Mouse (Mus musculus) bone marrow macrophage, adult 2 months (primary cell): ENCODE data around the gene Gsc. TPM values are rescaled to one million over a fixed set of nuclear protein-coding genes. Genes with fewer than 3 reads are reported as not detected.
A peak's percentile ranks its signal among the peaks of the same experiment; 100 is the strongest.

Source experiments
- H3K27ac ChIP-seq: 2 replicates; pipeline ENCODE4 v1.5.1; 2012; ENCODE audit warnings: low read depth, low read length; ENCODE audit not compliant: insufficient read depth
- H3K4me1 ChIP-seq: 2 replicates; pipeline ENCODE4 v1.6.1; 2012; ENCODE audit warnings: low read length; ENCODE audit not compliant: control insufficient read depth, insufficient read depth
- H3K4me3 ChIP-seq: 2 replicates; pipeline ENCODE4 v1.5.1; 2012; ENCODE audit warnings: mild to moderate bottlenecking, low read length, moderate library complexity; ENCODE audit not compliant: insufficient read depth
- CTCF ChIP-seq: IDR thresholded peaks from 2 replicates; pipeline ENCODE4 v1.5.1; 2012; ENCODE audit warnings: low read depth, mild to moderate bottlenecking, low read length, moderate library complexity
- POLR2A ChIP-seq: IDR thresholded peaks from 2 replicates; pipeline ENCODE4 v1.6.1; 2012; ENCODE audit warnings: mild to moderate bottlenecking, low read depth, low read length, borderline replicate concordance
- polyA plus RNA-seq: library from polyadenylated mRNA; stranded (reverse); fragments of >200 nt; gene quantifications from 2 replicates; pipeline ENCODE4 v1.2.4, GENCODE M21; 2012; ENCODE audit not compliant: missing spikeins, insufficient read depth, insufficient read length

Gene Gsc
- polyA plus RNA-seq: not detected in 2 replicates

DNA sequence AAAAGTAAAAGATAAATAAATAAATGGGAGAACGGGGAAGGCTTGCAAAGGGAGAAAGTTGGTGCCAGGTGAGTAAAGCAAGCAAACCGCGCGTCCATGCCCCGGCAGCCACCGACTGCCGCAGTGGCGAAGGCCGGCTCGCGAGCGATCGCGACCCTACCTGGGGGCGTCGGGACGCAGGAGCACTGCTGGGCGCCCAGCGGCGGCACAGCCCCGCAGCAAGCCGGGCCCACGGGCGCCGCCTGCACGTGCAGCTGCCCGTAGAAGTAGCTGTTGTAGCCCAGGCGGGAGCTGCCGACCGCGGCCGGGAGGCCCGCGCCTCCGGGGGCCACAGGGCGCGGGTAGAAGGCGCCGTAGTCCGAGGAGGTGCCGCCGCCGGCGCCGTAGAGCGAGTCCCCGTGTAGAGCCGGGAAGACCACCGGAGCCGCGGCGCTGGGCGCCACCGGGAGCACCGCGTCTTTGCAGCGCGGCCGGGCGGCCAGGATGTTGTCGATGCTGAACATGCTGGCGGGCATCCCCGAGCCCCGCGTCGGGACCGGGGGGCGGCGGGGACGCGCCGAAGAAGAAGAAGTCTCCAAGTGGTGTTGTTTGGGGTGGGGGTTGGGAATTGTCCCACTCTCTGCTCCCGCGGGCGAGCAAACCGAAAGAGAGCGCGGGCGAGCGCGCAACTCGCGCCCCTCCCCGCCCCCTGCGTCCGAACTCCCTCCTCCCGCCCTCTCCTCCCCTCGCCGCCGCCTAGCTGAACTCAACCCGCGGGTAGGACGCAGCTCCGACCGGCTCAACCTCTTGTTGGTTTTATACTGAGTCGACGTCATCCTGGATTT is at the start of gene Gsc:
Gene Gsc (minus strand): TSS at position 730 of the 824 bp plus-strand sequence.
- Histone ChIP-seq H3K4me1 (peaks cover 8% of the 10 kb centered on the region), H3K4me3 (peak within 1 kb of the TSS; percentile 43), H3K27ac (no peak within 1 kb of the TSS)
- TF ChIP-seq CTCF (no peak), POLR2A (no peak)

DNA sequence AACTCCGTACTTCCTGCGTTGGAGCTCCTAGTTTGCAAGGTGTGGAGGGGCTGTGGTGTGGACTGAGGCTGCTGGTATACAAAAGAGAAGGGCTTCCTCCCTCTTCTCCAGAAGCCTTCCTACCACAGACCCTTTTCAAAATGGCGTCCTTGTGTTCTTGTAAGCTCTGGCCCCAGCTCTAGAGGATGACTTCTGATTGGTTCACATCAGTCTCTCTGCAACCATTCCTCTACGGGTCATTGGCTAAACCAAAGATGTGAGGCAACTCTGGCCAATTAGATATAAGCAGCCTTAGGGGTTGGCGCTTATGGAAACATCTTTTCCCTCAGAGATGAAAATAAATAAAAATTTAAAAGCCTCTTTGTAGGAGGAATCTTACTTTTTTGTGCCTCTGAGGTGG is 46.6 kb upstream of the Gsc start:
- no peak overlapping the region for H3K4me3 ChIP-seq
- no peaks in the 10 kb centered on the region for H3K4me1 ChIP-seq
- no peak overlapping the region for H3K27ac ChIP-seq
- TF ChIP-seq CTCF (no peak), POLR2A (no peak)

DNA sequence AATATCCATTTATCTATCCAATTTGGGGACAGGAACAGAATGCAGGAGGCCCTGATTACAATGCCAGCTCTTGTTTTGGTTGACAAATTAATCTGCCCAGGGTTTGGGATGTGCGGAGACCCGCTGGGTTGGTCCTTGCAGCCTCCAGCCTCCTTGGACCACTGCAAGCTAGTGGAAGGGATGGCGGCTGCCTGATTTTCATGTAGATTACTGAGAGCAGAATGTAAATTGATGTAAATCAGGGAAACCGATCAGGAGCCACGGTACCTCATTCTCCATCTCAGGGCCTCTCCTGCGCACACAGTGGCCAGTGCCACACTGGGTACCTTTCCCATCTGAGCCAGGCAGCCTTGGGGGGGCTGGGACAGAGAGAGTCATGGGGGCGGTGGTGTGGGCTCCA is 34.8 kb upstream of the Gsc start:
- TF ChIP-seq POLR2A (no peak), CTCF (no peak)
- H3K4me3 ChIP-seq: no peak overlapping the region
- H3K4me1 ChIP-seq: no peaks in the 10 kb centered on the region
- no peak overlapping the region for H3K27ac ChIP-seq

DNA sequence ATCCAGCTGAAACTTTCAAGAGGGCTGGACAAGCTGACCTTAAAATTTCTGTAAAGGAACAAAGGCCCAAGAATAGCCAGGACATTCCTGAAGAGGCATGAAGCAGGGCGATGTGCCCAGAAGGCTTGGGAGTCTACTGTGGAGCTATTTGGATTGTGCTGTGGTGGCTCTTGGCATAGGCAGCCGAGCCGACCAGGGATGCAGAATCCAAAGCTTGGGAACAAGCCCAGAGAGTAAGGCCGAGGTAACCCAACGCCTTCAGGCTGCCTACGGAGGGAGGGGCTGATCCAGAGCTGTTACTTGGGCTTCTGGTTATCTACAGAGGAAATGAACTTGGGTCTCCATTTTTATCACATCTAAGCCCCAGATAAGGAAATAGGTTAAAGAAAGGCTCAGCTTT is 18.9 kb upstream of the Gsc start:
- no peak overlapping the region for H3K27ac ChIP-seq
- no peak overlapping the region for H3K4me3 ChIP-seq
- TF ChIP-seq CTCF (no peak), POLR2A (no peak)
- H3K4me1 ChIP-seq: no peaks in the 10 kb centered on the region

DNA sequence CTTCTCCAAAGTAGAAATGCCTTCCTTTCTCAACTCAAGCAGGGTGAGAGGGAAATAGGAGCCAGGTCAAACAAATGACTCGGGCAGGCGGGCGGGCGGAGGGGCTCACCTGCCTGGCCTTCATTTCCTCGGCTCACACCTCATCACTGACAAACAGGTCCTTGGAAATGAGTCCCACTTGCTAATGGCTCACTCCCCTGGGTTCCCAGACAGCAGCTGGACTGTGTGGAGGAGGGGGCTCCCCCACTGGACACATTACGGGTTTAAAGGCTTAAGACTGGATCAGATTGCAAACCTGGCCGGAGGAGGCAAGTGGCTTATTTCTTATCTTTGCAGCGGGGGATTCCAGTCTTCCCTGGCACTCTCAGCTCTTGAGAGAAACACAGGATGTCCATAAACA is 13.1 kb upstream of the Gsc start:
- Histone ChIP-seq H3K27ac (no peak overlapping the region), H3K4me1 (no peaks in the 10 kb centered on the region), H3K4me3 (no peak overlapping the region)
- no peak for TF ChIP-seq CTCF

DNA sequence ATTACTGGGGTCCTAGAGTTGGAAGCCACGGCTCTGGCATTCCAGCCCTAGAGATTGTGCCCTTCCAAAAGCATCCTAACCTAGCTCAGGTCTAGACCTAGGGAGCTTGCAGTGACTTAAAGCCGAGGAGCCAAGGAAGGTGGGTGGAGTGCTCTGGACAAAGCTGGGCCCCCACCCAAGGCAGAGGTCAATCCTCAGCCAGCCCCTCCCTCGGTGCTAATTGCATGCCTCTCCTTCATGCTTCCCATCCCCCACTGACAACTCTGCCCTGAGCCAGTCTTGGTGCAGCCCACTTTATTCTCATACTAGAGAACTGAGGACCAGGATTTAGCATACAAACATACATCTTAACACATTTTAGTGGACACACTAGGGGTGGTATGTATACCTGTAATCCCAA is 12.0 kb upstream of the Gsc start:
- no peak overlapping the region for H3K4me3 ChIP-seq
- no peak overlapping the region for H3K27ac ChIP-seq
- no peaks in the 10 kb centered on the region for H3K4me1 ChIP-seq
- TF ChIP-seq CTCF (no peak), POLR2A (no peak)

DNA sequence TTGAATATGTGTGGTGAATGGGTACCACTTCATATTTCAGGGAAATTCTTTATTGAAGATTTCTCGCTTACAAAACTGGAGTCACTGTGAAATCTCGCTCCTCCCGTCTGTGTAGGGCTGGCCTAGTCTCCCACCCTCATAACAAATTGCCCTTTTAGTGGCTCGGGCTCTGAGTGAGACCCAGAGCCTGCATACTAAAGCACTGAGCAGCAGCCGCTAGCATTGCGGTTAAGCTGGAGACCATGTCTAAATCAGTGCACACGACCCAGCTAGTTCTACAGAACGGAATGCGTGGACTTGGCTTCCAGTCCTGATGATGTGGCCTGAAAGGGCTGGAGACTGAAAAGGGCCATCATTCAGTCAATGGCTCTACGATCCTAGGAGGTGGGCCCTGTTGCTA is 7.9 kb upstream of the Gsc start:
- TF ChIP-seq POLR2A (no peak), CTCF (no peak)
- Histone ChIP-seq H3K4me3 (no peak overlapping the region), H3K27ac (no peak overlapping the region), H3K4me1 (no peaks in the 10 kb centered on the region)

DNA sequence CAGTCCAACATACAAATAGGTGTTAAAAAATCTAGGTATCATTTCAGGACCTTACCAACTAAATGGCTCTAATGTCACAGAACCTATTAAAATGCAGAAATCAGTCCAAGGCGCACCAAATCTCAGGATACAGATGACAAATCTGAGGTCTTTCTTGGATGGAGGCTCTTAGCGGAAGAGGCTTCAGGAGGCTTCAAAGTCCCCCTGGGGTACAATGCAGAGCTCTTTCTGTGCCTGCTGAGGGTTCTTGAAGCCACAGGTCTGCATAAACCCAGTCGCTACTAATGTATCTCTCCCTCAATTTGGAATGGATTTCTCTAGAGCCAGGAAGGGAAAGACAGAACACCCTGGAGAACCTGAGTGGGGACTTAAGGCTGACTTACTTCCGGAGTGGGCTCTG is 5.1 kb upstream of the Gsc start:
- TF ChIP-seq CTCF (no peak), POLR2A (no peak)
- Histone ChIP-seq H3K4me3 (no peak overlapping the region), H3K27ac (no peak overlapping the region), H3K4me1 (no peaks in the 10 kb centered on the region)

DNA sequence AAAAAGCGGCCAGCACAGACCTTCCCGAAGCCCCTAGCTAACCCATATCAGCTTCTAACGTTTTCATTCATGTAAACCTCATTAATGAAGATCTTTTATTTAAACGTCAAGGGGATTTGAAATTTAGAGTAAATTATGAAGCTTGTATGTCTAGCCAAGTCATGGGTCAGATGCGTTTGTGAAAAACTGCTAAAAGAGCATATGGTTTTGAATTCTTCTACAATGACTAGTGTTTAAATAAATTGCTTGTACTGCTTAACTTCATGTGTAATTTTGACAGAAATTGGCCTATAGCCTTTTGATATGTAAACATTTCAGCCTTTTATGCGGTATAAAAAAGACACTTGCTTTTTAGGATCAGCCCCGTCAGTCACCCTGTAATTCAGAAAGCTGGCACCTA is 4.4 kb upstream of the Gsc start:
- TF ChIP-seq CTCF (no peak), POLR2A (no peak)
- Histone ChIP-seq H3K27ac (no peak overlapping the region), H3K4me1 (no peaks in the 10 kb centered on the region), H3K4me3 (no peak overlapping the region)

DNA sequence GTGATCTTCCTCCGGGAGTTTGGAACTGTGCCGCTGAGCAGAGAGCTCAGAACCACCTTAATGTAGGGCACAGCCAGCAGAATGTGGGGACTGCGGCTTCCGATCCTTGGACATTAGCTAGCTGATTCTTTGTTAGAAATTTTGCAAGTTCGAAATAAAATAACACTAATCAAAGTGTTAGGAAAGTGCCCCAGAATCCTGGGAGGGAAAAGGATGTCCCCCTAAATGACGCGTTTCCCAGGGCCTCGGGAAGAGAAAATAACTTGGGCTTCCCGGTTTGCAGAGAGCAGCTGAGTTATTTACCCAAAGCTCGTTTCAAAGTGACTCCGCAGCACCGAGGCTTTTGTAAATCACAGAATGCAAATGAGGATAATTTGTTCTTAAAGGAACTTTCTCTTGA is 3.9 kb upstream of the Gsc start:
- Histone ChIP-seq H3K4me1 (no peaks in the 10 kb centered on the region), H3K27ac (no peak overlapping the region), H3K4me3 (no peak overlapping the region)
- TF ChIP-seq POLR2A (no peak), CTCF (no peak)
